Mouse (Mus musculus): ENCODE data around the gene Tpsg1. TPM values are rescaled to one million over a fixed set of nuclear protein-coding genes. Genes with fewer than 3 reads are reported as not detected.

Gene Tpsg1
- polyA plus RNA-seq, 1 experiment from 2014 or later, result not detected

DNA sequence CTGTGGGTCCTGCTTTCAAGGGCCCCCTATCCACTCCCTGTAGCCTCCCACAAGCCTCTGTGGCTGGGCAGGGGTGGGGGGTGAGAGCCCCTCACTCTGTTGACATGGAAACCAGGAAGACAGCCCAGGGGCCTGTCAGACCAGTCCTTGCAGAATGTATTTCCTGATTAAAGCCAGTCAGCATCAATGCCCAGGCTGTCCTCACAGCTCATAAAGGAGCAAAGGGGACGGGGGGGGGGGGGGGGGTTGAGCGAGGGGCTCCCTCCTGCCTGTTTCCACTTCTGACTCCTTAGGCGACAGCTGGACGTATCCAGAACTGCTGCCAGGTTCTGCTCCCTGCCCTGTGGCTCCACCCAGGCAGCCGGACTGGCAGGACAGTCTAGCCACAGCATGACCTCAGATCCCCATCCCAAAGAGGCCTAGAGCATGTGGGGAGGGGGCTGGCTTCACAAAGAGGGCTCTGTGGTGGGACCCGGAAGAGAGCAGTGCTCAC, 46.4 kb downstream of the Tpsg1 start:
- Histone ChIP-seq H3K27ac (no peak overlapping the region), H3K36me3 (ENCODE audit: inconsistent target) (no peaks in the 10 kb centered on the region), H3K4me3 (ENCODE audit: inconsistent target) (no peak overlapping the region), H3K79me2 (ENCODE audit: inconsistent target) (no peaks in the 10 kb centered on the region)
- 52% methylated on average over 6 of the region's 6 CpGs for WGBS (ENCODE audit: missing documents)

GRCm38 (mm10) chr17:25416219-25416618, 47.1 kb downstream of the Tpsg1 start:
- Histone ChIP-seq H3K79me2 (ENCODE audit: inconsistent target) (no peaks in the 10 kb centered on the region), H3K4me3 (ENCODE audit: inconsistent target) (no peak overlapping the region), H3K27ac (no peak overlapping the region), H3K36me3 (ENCODE audit: inconsistent target) (no peaks in the 10 kb centered on the region)
- WGBS (ENCODE audit: missing documents), result 59% methylated on average over 3 of the region's 3 CpGs

- 81% methylated on average over 6 of the region's 6 CpGs for WGBS (ENCODE audit: missing documents)
- Histone ChIP-seq H3K79me2 (ENCODE audit: inconsistent target) (no peaks in the 10 kb centered on the region), H3K36me3 (ENCODE audit: inconsistent target) (no peaks in the 10 kb centered on the region), H3K4me3 (ENCODE audit: inconsistent target) (no peak overlapping the region), H3K27ac (no peak overlapping the region)
Observed at GRCm38 (mm10) chr17:25417990-25418389, 48.9 kb downstream of the Tpsg1 start.

DNA sequence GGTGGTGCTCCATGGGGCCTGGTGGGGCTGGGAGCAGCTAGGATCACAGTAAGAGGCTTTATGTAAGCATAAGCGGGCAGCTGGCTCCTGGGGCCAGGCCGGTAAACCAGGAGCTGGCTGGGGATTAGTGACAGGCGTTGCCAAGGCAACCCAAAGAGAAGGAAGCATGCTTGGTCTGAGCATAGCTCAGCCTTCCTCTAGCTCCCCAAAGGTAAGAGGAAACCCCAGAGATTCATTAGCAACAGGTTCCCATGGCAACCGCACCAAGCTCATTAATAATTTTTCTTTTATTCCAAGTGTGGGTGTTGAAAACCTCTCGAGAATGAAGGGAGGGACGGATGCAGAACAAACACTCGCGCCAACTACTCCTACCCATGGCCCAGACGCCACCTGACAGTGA, 49.9 kb downstream of the Tpsg1 start:
- 50% methylated on average over 9 of the region's 9 CpGs for WGBS (ENCODE audit: missing documents)
- Histone ChIP-seq H3K4me3 (ENCODE audit: inconsistent target) (no peak overlapping the region), H3K36me3 (ENCODE audit: inconsistent target) (no peaks in the 10 kb centered on the region), H3K79me2 (ENCODE audit: inconsistent target) (no peaks in the 10 kb centered on the region), H3K27ac (no peak overlapping the region)

- no peak overlapping the region for H3K27ac ChIP-seq
- no peak overlapping the region for H3K4me3 ChIP-seq (ENCODE audit: inconsistent target)
- WGBS (ENCODE audit: missing documents), result 98% methylated on average over 3 of the region's 3 CpGs
- H3K79me2 ChIP-seq (ENCODE audit: inconsistent target), result no peaks in the 10 kb centered on the region
- no peaks in the 10 kb centered on the region for H3K36me3 ChIP-seq (ENCODE audit: inconsistent target)
Observed at GRCm38 (mm10) chr17:25420998-25421397, 51.9 kb downstream of the Tpsg1 start.

Other genes with a start within 250 kb of the Tpsg1 start
- not detected in 3 replicates for gene Ptx4, start 248.5 kb upstream of the Tpsg1 start, polyA plus RNA-seq (2018)
- gene Clcn7, start 235.9 kb upstream of the Tpsg1 start, polyA plus RNA-seq (2018), result 98.1 to 170 TPM (median 98.2 TPM) in 3 replicates
- not detected in 3 replicates for gene Ccdc154, start 206.8 kb upstream of the Tpsg1 start, polyA plus RNA-seq (2018)
- not detected in 3 replicates for gene Gm38655, start 193.8 kb upstream of the Tpsg1 start, polyA plus RNA-seq (2018)
- 3.5 to 10.5 TPM (median 6.5 TPM) in 3 replicates for gene BC003965, start 184.7 kb upstream of the Tpsg1 start, polyA plus RNA-seq (2018)
- gene Unkl, start 180.9 kb upstream of the Tpsg1 start, polyA plus RNA-seq (2018), result 2.4 to 4.9 TPM (median 3.0 TPM) in 3 replicates
- 31.8 to 33.6 TPM (median 33.3 TPM) in 3 replicates for gene Gnptg, start 129.1 kb upstream of the Tpsg1 start, polyA plus RNA-seq (2018)
- 9.3 to 15.0 TPM (median 12.1 TPM) in 3 replicates for gene Tsr3, start 129.1 kb upstream of the Tpsg1 start, polyA plus RNA-seq (2018)
- not detected in 3 replicates for gene Baiap3, start 112.9 kb upstream of the Tpsg1 start, polyA plus RNA-seq (2018)
- gene Ube2i, start 94.7 kb upstream of the Tpsg1 start, polyA plus RNA-seq (2018), result 267 to 362 TPM (median 356 TPM) in 3 replicates
- 0.36 to 0.90 TPM in 2 of 3 replicates, not detected in the other for gene Prss34, start 70.9 kb upstream of the Tpsg1 start, polyA plus RNA-seq (2018)
- gene Prss28, start 60.6 kb upstream of the Tpsg1 start, polyA plus RNA-seq (2018), result not detected in 3 replicates
- gene Prss29, start 50.6 kb upstream of the Tpsg1 start, polyA plus RNA-seq (2018), result not detected in 3 replicates
- gene Tpsab1, start 23.7 kb upstream of the Tpsg1 start, polyA plus RNA-seq (2018), result not detected in 3 replicates
- gene Tpsb2, start 3.0 kb upstream of the Tpsg1 start, polyA plus RNA-seq (2018), result not detected in 3 replicates
- gene Cacna1h, start 64.5 kb downstream of the Tpsg1 start, polyA plus RNA-seq (2018), result not detected in 3 replicates
- not detected in 3 replicates for gene Tekt4, start 85.3 kb downstream of the Tpsg1 start, polyA plus RNA-seq (2018)
- gene Sstr5, start 128.0 kb downstream of the Tpsg1 start, polyA plus RNA-seq (2018), result not detected in 3 replicates
- gene Sox8, start 201.4 kb downstream of the Tpsg1 start, polyA plus RNA-seq (2018), result not detected in 3 replicates
- gene Lmf1, start 209.8 kb downstream of the Tpsg1 start, polyA plus RNA-seq (2018), result 13.4 to 17.2 TPM (median 16.4 TPM) in 3 replicates